Mouse (Mus musculus) left cerebral cortex, adult 11 months (tissue): ENCODE measurements around the gene Met.

Experiments used
- DNase-seq: peaks from one replicate; pipeline ENCODE4 v3.0.0; 2022; ENCODE audit warnings: low spot score

Gene Met

GRCm38 (mm10) chr6:17611352-17612010 lies 147.9 kb downstream of the Met start:
- no peak for DNase-seq

- DNase-seq, result no peak
Observed at GRCm38 (mm10) chr6:17612652-17613051, 149.1 kb downstream of the Met start.

GRCm38 (mm10) chr6:17620823-17621222 lies 157.2 kb downstream of the Met start:
- no peak for DNase-seq

GRCm38 (mm10) chr6:17621436-17621835 lies 157.8 kb downstream of the Met start:
- DNase-seq, result no peak
